Mouse (Mus musculus): ENCODE results near the gene Zc3h12b.
"Not testable (repeated sequence)": the region's sequence is repeated elsewhere in the genome, so short reads cannot be mapped to it uniquely, and the experiment has no call there.

Gene Zc3h12b

DNA sequence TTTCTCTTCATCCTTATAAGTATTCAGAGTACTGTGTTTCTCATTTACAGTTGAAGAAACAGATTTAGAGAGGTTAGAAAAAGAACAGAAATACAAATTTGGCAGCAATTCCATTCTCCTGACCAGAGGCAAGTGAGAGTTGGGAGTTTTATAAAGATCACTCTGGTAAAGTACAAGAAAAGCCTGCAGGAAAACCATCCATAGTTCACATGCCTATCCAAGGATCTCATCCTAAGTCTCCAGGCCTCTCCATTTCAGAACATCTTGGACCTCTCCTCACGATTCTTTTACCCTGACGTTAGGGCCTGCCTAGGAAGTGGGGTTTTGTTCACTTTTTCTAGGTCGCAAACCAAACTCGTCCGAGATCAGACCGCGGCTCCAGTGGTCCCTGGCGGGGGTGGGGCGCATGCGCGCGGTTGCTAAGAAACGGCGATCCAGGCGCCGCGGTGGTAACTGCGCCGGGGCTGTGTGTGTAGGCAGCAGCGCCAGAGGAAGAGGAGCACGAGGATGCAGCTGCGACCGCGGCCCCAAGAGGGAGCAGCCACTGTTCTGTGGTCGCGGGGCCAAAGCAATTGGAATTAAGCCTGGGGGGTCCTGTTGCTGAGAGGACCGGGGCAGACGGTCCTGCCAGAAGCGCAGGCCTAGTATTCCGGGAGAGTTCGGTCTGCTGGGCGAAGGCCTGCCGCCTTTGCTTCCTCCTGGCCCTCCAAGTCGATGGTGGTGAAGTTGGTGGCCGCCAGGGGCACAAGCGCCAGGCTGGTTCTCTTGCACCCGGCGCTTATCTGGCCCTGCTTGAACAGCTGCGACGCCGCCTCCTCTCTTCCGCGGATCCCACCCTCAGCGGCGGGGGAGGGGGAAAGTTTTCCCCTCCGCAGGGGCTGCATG is at the start of gene Zc3h12b:
Gene Zc3h12b, plus strand, starts transcription at position 452 of the 885 bp plus-strand sequence.
- DNase-seq (ENCODE audit: low spot score in 2 of 2), result peak; percentile 49 to 62

DNA sequence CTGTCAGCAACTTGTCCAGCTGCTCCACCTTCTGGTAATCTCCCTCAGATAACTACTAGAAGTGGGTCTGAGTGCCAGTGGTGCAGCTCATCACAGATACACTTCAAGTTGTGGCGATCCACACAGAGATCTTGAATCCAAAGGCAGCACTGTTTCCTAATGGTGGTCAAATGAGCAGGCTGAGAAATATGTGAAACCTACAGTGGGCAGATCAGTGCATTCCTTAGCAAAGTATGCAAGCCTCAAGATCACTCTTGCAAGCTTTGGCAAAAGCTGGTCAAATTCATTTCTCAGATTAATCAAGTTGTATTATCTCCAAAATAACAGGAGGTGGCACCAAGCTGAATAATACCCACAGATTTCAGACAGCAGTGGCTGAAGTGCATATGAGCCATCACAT is 29.3 kb upstream of the Zc3h12b start:
- DNase-seq (ENCODE audit: low spot score in 2 of 2), result no peak

DNA sequence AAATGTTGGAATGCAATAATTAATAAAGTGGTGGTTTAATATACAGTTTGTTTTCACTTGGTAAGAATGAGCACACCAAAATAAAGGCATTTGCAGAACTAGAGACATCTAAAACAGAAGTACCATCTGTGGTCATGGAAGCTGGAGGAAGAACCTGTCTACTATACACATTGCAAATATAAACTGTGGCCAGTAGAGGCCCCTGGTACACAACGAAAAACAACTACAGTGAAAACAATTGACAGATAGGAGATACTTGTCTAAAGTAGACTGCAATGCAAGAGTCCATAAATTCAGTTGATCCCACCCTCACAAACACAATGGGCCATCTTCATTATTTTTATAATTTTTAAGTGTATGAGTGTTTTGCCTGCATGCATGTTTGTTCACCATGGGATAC is 24.4 kb upstream of the Zc3h12b start:
- no peak for DNase-seq (ENCODE audit: low spot score in 2 of 2)

DNA sequence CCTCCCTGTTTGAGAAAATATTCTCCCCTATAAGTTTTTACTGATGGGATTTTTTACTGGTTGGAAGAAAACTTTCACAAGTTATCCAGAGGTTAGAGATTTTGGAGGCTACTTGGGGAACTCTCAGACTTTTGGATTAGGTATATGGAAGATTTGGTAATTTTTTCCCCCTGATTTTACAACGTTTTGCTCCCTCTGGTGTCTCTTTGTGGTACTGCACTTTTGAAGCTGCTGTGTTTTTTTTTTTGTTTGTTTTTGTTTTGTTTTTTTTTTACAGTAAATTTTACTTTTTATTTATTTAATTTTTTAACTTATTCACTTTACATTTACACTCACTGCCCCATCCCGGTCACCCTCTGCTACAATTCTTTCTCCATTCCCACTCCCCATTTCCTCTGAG is 26.8 kb downstream of the Zc3h12b start:
- no peak for DNase-seq (ENCODE audit: low spot score in 2 of 2)

DNA sequence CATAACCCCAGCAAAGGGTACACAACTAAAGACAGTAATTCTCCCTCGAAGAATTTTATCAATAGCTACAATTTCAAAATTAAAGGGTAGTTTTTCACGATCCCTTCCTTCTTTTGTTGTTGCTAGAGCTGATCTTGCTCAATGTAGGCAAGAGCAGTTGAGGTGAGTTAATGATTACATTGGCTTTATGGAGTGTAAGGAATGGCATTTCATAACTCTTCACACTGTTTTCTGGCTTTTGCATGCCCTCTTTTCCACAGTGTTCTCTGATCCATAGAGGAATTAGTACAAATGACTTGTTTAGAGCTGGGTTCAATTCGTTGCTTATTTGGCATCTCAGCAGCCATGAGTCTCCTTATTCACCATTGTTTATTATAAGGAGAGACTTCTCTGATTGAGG is 84.4 kb downstream of the Zc3h12b start:
- no peak for DNase-seq (ENCODE audit: low spot score in 2 of 2)

DNA sequence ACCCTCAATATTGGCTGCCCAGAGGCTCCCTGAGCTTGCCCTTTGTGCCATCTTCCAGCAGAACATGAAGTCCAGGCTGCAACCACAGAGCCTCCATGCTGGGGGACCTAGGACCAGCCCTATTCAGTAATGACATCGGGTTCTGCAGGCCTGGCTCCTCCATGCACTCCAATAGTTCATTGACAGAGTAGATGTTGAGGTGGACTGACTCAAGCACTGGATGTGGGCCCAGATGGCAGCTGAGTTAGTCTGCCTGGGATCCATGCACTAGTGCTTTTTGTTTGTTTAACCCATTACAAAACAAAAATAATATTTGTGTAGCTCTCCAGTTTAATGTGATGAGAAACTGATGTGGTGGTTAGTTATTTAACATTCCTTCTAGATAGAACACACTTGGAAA is 90.3 kb downstream of the Zc3h12b start:
- no peak for DNase-seq (ENCODE audit: low spot score in 2 of 2)

DNA sequence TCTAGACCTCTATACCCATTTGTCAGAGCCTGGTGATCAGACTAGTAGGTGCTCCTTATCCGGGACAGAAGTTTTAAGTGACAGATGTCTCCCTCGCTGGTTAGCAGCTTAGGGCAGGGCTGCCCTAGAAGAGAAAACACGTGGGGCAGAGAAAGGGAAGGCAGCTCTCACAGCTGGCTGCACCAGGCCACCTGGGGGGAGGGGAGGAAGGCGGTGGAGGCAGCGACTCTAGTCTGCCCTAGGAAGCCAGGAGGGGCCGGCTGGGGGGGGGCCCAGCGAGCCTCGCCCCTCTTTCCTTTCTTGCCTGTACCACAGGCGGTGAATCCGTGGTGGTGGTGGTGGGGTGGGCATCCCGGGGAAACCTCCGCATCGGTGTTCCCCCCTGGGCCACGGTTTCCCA is 141.3 kb downstream of the Zc3h12b start:
- no peak for DNase-seq (ENCODE audit: low spot score in 2 of 2)

DNA sequence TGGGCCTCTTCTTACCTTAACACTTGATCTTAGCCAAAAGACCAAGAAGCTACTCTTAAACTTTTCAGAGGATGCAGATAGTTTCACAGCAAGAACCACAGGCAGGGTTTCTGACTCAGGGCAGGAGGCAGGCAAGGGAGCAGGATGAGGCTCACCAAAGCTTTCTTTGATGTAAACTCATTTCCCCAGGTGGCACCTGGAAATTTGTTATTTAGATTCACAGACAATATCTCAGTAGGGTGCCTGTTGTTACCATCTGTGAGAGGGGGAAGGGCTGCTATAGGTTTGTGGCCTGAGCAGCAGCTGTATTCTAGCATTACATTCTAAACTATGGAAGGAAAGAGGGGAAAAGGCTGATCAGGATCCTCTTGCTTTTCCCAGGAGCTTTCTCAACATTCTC is 169.6 kb downstream of the Zc3h12b start:
- no peak for DNase-seq (ENCODE audit: low spot score in 2 of 2)

DNA sequence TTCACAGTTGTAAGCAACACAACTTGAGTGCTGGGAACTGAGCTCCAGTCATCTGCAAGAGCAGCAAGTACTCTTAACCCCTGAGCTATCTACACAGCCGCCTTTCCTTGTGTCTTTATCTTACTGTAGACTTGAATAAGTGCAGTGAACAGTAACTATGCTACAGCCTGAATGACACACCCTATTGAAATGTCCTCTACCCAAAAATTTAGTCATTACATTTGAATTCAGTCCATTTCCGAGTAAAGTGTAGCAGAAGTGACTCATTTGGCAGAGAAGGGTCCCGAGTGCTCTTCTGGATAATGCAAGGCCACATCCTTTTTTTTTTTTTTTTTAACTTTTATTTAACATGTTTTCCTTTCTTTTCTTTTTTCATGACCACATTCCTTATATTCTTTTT is 191.2 kb downstream of the Zc3h12b start:
- no peak for DNase-seq (ENCODE audit: low spot score in 2 of 2)

DNA sequence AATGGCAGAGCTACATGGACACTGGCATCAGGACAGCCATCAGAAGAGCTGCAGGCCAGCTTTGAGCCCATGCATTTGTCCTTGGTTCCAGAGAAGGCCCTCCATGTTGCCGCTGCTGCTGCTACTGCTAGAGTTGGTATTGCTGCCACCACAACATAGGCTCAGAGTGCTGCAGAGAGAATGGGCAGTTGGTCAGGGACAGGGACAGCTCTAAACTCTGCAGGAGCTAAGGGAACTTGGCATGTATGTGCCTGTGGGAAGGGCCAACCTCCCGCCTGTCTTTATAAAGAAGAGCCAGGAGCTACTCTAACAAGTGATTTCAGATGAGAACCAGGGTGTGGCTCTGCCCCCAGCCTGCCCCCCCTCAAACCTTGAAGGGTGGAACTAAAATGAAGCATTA is 224.0 kb downstream of the Zc3h12b start:
- no peak for DNase-seq (ENCODE audit: low spot score in 2 of 2)

DNA sequence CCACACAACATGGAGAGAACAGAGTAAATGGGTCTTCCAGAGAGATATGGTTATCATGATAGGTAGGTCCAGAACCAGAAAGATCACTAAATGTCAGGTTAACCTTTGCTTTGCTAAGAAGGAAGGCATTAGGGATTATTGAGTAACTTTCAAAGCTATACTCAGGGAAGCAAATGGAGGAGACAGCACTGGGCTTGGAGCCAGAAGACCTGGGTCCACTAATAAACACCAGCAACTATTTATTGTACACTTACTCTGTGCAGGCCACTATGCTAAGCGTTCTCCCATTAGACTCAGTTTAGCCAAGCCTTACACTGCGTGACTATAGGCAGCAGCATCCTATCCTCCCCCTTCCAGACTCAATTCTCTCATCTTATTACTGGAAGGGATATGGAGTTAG is 234.0 kb downstream of the Zc3h12b start:
- DNase-seq (ENCODE audit: low spot score in 2 of 2), result no peak

DNA sequence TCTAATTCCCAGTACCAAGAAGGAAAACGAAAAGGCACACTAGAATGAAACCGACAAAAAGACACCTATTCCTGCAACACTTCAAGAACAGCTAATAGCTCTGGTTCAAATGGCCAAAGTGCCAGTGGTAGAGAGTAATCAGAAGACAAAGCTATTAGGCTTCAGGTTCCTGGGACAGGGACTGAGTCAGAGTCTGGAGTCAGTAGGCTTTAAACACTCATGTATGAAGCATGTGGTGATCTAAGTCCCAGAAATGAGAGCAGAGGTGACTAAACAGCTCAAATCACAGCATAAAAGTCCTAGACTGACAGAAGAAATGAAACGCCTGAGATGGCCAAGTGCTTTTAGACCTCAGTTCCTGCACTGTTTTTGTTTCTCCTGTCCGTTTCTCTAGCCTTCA is 236.7 kb downstream of the Zc3h12b start:
- no peak for DNase-seq (ENCODE audit: low spot score in 2 of 2)

DNA sequence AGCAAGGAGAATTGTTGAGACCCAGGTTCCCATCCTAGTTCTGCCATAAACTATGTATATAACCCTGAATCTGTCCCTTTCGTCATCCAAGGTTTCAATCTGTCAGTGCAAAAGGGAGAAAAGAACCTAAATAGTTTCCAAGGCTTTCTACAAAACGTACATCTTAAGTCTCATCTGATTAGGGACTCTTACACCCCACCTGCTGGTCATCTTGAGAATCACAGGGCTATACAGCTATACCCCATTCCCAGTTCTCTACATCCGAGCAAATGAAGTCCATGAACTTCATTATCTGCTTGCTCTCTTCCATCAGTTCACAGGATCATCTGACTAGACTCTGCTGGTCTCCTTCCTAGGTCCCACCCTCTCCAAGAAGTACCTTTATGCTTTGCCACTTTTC is 239.3 kb downstream of the Zc3h12b start:
- no peak for DNase-seq (ENCODE audit: low spot score in 2 of 2)

DNA sequence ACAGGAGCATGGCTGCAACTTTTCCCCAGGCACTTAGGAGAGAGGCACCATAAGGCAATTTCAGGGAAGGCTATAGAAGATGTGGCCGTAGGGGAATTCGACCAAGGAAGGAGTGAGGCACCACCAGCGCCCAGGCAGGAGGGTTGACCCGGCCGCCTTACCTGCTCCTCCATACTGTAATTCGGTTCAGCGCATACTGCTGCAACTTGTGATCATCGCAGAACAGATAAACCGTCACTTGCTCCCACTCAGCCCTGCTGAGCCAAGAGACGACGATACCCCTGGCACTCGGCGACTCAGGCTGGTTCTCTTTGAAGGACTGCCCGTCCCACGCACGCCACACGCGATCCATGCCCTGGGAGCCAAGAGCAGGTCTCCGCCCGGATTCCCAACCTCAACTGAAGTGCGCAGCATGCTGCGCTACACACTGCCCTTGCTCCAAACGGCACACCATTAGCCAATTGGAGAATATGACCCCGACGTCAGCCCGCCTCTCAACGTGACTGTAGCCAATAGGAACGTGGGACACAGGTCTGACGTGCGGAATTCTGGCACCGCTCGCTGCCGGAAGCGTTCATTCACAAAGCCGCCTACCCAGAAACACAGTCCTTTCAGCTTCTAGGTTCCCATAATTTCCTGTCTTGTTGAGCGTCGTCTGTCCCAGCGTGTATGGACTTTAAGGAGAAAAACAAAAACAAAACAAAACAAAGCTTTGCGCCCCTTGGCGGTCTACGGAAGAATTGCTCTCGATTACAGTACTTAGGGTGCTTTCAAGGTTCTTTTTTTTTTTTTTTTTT is 245.2 kb downstream of the Zc3h12b start, which contains the start of gene Las1l:
Gene Las1l, minus strand, starts transcription at position 466 of the 797 bp plus-strand sequence.
- peak; percentile 74 to 84 for DNase-seq (ENCODE audit: low spot score in 2 of 2)

DNA sequence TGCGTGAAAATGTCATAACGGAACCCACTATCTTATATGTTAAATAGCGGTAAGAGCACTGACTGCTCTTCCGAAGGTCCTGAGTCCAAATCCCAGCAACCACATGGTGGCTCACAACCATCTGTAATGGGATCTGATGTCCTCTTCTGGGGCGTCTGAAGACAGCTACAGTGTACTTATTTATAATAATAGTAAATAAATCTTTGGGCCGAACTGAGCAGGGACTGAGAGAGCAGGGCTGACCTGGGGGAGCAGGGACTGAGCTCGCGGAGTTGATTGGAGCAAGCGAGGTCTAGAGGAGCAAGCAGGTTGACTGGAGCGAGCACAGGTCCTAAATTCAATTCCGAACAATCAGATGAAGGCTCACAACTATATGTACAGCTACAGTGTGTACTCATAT is 246.0 kb downstream of the Zc3h12b start:
- DNase-seq (ENCODE audit: low spot score in 2 of 2), result not testable (repeated sequence)

DNA sequence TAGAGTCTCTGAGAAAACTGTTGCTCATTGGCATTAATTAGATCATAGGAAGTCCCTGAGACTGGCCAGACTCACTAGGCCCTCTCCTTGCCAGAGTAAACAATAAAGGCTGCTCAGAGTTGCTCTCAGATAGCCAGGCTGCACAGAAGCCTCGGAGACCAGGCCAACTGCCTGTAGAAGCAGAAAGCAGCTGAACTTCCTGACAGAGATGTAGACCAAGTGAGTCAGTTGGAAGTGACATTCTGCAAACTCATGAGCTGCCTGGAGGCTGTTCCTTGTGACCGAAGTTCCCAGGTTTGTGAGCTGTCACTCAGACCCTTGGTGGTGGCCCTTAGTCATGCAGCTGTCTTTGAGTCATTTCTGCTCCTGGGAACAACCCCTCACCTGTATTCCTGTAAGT is 251.9 kb downstream of the Zc3h12b start:
- DNase-seq (ENCODE audit: low spot score in 2 of 2), result no peak

DNA sequence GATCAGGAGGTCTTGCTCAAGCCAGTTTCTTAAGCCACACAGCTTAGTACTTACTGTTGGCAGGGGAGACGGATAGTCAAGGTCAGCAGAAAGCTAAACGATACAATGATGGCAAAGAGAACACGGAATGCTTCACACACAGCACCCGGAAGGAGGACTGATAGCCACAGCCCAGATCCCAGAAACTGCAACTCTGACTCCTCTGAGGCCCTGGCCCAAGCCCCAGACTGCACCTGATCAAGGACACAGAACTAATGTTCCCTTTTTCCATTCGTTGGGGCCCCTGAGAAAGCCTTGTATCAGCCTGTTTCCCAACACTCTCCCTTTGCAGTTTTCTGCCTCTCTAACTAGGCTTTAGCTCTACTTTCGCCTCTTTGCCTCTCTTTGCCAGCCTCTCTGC is 253.6 kb downstream of the Zc3h12b start:
- no peak for DNase-seq (ENCODE audit: low spot score in 2 of 2)

DNA sequence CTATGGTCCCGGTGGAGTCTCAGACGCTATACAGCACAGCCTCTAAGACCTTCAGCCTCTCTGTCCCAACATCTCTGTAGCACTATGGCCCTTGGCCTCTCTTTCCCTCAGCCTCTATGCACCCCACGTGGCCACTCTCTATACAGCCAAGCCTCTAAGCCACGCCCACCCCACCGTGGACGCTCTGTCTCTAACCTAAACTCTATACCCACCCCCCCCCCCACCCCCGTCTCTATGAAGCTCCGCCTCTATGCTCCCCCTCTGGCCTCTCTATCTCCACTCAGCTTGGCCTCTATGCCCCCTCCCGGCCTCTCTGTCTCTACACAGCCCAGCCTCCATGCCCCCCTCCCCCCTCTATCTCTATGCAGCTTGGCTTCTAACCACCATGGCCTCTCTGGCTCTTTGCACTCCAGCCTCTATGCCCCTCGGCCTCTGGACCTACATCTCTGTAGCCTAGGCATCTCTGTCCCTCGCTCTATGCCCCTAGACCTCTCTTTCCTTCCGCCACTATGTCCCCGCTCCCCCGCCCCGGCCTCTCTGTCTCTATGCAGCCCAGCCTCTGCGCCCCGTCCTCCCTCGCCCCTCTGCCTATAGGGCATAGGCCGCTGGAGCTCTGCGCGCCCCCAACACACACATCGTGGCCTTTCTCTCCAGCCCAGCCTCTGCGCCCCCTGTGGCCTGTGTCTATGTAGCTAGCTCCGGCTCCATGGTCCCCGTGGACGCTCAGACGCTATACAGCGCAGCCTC is 256.5 kb downstream of the Zc3h12b start:
- DNase-seq (ENCODE audit: low spot score in 2 of 2), result no peak

DNA sequence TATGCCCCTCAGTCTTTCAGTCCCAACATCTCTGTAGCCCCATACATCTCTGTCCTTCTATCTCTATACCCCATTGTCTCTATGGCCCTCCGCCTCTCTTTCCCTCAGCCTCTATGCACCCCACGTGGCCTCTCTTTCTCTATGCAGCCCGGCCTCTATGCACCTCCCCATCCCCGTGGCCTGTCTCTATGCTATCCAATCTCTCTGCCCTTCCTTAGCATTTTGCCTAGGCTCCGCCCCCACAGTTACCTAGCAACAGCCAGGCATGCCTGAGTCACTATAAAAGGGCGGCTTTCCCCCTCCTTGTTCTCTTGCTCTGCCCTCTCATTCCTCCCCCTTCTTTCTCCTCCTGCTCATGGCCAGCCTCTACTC is 257.1 kb downstream of the Zc3h12b start:
- peak; percentile 15 to 35 for DNase-seq (ENCODE audit: low spot score in 2 of 2)

DNA sequence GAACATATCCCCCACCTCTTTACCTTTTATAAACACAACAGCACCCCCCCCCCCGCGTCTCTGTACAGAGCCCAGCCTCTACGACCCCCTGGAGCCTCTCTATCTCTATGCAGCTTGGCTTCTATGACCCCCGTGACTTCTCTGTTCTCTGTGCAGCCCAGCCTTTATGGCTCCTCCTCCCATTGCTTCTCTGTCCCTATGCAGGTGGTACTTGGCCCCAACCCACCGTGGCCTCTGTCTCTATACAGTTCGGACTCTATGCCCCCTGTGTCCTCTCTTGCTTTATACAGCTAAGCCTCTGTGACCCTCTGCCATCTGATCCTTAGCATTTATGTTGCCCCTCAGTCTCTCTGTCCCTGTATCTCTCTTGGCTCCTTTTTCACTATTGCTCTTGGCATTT is 257.6 kb downstream of the Zc3h12b start:
- DNase-seq (ENCODE audit: low spot score in 2 of 2), result no peak

DNA sequence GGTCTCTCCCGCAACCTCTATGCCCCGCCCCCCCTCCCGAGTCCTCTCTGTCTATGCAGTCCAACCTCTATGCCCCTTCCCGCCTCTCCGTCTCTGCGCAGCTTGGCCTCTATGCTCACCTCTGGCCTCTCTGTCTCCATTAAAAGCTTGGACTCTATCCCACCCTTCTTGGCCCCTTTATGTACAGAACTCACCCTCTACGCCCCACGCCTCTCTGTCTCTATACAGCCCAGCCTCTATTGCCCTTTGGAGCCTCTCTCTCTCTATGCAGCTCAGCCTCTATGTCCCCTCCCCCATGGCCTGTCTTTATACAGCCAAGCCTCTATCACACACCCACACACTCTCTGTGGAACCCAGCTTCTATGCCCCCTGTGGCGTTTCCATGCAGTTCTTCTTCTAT is 258.5 kb downstream of the Zc3h12b start:
- DNase-seq (ENCODE audit: low spot score in 2 of 2), result no peak
